Mouse (Mus musculus): Measurements from ENCODE around the gene Micall2. TPM values are rescaled to one million over a fixed set of nuclear protein-coding genes. Genes with fewer than 3 reads are reported as not detected.

The Micall2 gene
- polyA plus RNA-seq, 1 experiment from 2014 or later, result 5.7 TPM

Small RNA genes within 50 kb of the gene (microRNA-seq; reads per million reads assigned to microRNA genes)
- gene Mir7037 (ENCODE audit: borderline number of aligned reads), result not detected

Other genes starting within 250 kb of the Micall2 start
- gene Uncx, start 192.8 kb downstream of the Micall2 start, polyA plus RNA-seq (2014; fragmentation: Nextera tagmentation; extraction: Ambion mirVana), result 3.0 and 5.9 TPM in 2 replicates
- 21.2 and 26.2 TPM in 2 replicates for gene Ints1, start 39.3 kb upstream of the Micall2 start, polyA plus RNA-seq (2014; fragmentation: Nextera tagmentation; extraction: Ambion mirVana)
- 3.4 and 4.2 TPM in 2 replicates for gene Mafk, start 55.2 kb upstream of the Micall2 start, polyA plus RNA-seq (2014; fragmentation: Nextera tagmentation; extraction: Ambion mirVana)
- 1.3 and 2.3 TPM in 2 replicates for gene Tmem184a, start 83.6 kb upstream of the Micall2 start, polyA plus RNA-seq (2014; fragmentation: Nextera tagmentation; extraction: Ambion mirVana)
- 1.5 TPM in 1 of 2 replicates, not detected in the other for gene Gm26938, start 90.1 kb upstream of the Micall2 start, polyA plus RNA-seq (2014; fragmentation: Nextera tagmentation; extraction: Ambion mirVana)
- 67.8 and 73.9 TPM in 2 replicates for gene Psmg3, start 90.5 kb upstream of the Micall2 start, polyA plus RNA-seq (2014; fragmentation: Nextera tagmentation; extraction: Ambion mirVana)
- gene Elfn1, start 171.6 kb upstream of the Micall2 start, polyA plus RNA-seq (2014; fragmentation: Nextera tagmentation; extraction: Ambion mirVana), result 0.27 and 0.28 TPM in 2 replicates

Measured in embryonic facial prominence, embryonic 11.5 days (tissue).